Mouse (Mus musculus) adrenal gland, adult 8-10 months (tissue): Measurements from ENCODE around the gene Rundc1. TPM values are rescaled to one million over a fixed set of nuclear protein-coding genes. Genes with fewer than 3 reads are reported as not detected.
A peak's percentile ranks its signal among the peaks of the same experiment; 100 is the strongest.
"Not testable (repeated sequence)": the region's sequence is repeated elsewhere in the genome, so short reads cannot be mapped to it uniquely, and the experiment has no call there.

ENCODE experiments used
- DNase-seq: peaks from one replicate; pipeline ENCODE4 v3.0.0; 2022
- total RNA-seq, 4 experiments: library from RNA; stranded (reverse); gene quantifications; 2 replicates each; pipeline ENCODE4 v1.2.4; 2022

Rundc1 gene
- 10 to 100 TPM; 31.4 to 37.4 (median 33.0) TPM for total RNA-seq

GRCm38 (mm10) chr11:101424925-101425813 is at the start of gene Rundc1, which contains the start of gene Ptges3l:
TSS of gene Rundc1 (plus strand) at chr11:101425085.
TSS of gene Ptges3l (minus strand) at chr11:101425333.
- DNase-seq = peak; percentile 98

- not testable (repeated sequence) for DNase-seq
These were observed 46.7 kb upstream of the Rundc1 start for GRCm38 (mm10) chr11:101378196-101378595.

- no peak for DNase-seq
These were observed 46.0 kb upstream of the Rundc1 start for GRCm38 (mm10) chr11:101378926-101379325.

GRCm38 (mm10) chr11:101381817-101382216 is 43.1 kb upstream of the Rundc1 start:
- no peak for DNase-seq

- peak; percentile 53 for DNase-seq
These were observed 29.8 kb upstream of the Rundc1 start for GRCm38 (mm10) chr11:101395110-101395509.

GRCm38 (mm10) chr11:101415306-101415705 is 9.6 kb upstream of the Rundc1 start:
- no peak for DNase-seq

GRCm38 (mm10) chr11:101416433-101417100 is 8.3 kb upstream of the Rundc1 start:
- no peak for DNase-seq

GRCm38 (mm10) chr11:101417101-101417855 is 7.6 kb upstream of the Rundc1 start, which contains the start of gene Aarsd1:
TSS of gene Aarsd1 (minus strand) at chr11:101417615.
- DNase-seq = peak; percentile 68

GRCm38 (mm10) chr11:101418991-101419390 is 5.9 kb upstream of the Rundc1 start:
- DNase-seq = no peak

- no peak for DNase-seq
These were observed 5.3 kb upstream of the Rundc1 start for GRCm38 (mm10) chr11:101419610-101420009.

- no peak for DNase-seq
These were observed 4.7 kb upstream of the Rundc1 start for GRCm38 (mm10) chr11:101420148-101420547.

GRCm38 (mm10) chr11:101424105-101424851 is 607 bp upstream of the Rundc1 start, which contains the start of gene Gm27029:
TSS of gene Gm27029 (minus strand) at chr11:101424796.
- DNase-seq = no peak

GRCm38 (mm10) chr11:101426165-101426564 is 1.3 kb downstream of the Rundc1 start:
- no peak for DNase-seq

- DNase-seq = no peak
These were observed 6.4 kb downstream of the Rundc1 start for GRCm38 (mm10) chr11:101431327-101431726.

GRCm38 (mm10) chr11:101433396-101433795 is 8.5 kb downstream of the Rundc1 start:
- DNase-seq = no peak

- DNase-seq = no peak
These were observed 10.9 kb downstream of the Rundc1 start for GRCm38 (mm10) chr11:101435831-101436230.

- no peak for DNase-seq
These were observed 12.0 kb downstream of the Rundc1 start for GRCm38 (mm10) chr11:101436916-101437315.

GRCm38 (mm10) chr11:101438006-101438405 is 13.1 kb downstream of the Rundc1 start:
- not testable (repeated sequence) for DNase-seq

- DNase-seq = not testable (repeated sequence)
These were observed 16.7 kb downstream of the Rundc1 start for GRCm38 (mm10) chr11:101441450-101442126.

GRCm38 (mm10) chr11:101442127-101442693 is 17.3 kb downstream of the Rundc1 start, which contains the start of gene Rpl27:
TSS of gene Rpl27 (plus strand) at chr11:101442298.
- DNase-seq = peak; percentile 98

- no peak for DNase-seq
These were observed 17.9 kb downstream of the Rundc1 start for GRCm38 (mm10) chr11:101442760-101443159.
